9 mouse cellular contexts compared by ENCODE assay signal in the genomic region with DNA sequence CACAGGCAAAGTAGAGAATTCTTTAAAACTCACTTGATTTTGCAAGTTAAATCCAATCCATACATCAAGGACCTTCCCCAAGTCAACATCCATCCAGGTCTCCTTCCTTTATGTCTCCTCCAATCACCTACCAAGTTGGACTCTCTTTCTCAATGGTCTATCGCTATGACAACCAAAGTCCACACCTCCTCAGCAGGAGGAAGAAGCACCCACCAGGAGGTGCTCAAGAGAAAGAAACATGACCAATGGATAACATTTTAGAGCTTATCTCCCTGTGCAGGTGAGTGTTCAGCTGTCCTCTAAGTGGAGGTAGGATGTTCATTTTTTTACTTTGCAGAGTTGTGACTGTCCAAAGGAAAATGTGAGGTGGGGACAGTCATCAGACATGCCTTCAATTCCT.
A peak's percentile ranks its signal among the peaks of the same experiment; 100 is the strongest.
DNase-seq lines count a peak whose midpoint lies in the region; TF ChIP-seq lines count a peak whose summit lies in the region.
"Had no signal": no experiment of that assay in that cellular context is flagged by ENCODE, and none has a peak within 500 bp of the region (broad histone marks: within the 10 kb centered on the region; RNA-seq: fewer than 3 reads in every experiment).

No protein-coding gene starts in this region.

- H3K9me3 ChIP-seq in CH12.LX (replicated peaks; ENCODE audit: low read length), result no peaks in the 10 kb centered on the region
- H3K9me3 ChIP-seq: embryonic facial prominence, embryonic 15.5 days had no signal

- no peak for TF ChIP-seq CTCF in liver, adult 2 months (IDR thresholded peaks at IDR 0.05; ENCODE audit: low read depth, low read length)
- peak; percentile 20 to 51; a peak in 2 of 4 replicates for TF ChIP-seq CTCF in CH12.LX (conservative IDR thresholded peaks at IDR 0.05 in 1 of 2, IDR thresholded peaks at IDR 0.05 in 1 of 2; ENCODE audit: low read depth in 2 of 2, low read length in 2 of 2)
- no peak for TF ChIP-seq CTCF in thymus, adult 2 months (IDR thresholded peaks at IDR 0.05; ENCODE audit: borderline replicate concordance, control insufficient read depth, extremely low read depth, insufficient read depth, low read length, poor library complexity)

- TF ChIP-seq RAD21 in CH12.LX (IDR thresholded peaks at IDR 0.05; ENCODE audit: low read depth, low read length), result peak; percentile 50

- H3K4me1 ChIP-seq in liver, adult 2 months (ENCODE audit: control insufficient read depth, insufficient read depth, low read length), result no peaks in the 10 kb centered on the region
- no peaks in the 10 kb centered on the region for H3K4me1 ChIP-seq in CH12.LX (ENCODE audit: control insufficient read depth in 1 of 2, insufficient read depth in 2 of 2)
- H3K4me1 ChIP-seq in thymus, adult 2 months (replicated peaks; ENCODE audit: control insufficient read depth, insufficient read depth, low read length), result no peaks in the 10 kb centered on the region
- H3K4me1 ChIP-seq: embryonic facial prominence, embryonic 15.5 days had no signal

- 86% methylated on average over 1 of the region's 1 CpGs for WGBS in liver, adult 2 months
- WGBS in thymus, adult 2 months, result 59% methylated on average over 1 of the region's 1 CpGs

- no peak for TF ChIP-seq POLR2A in liver, adult 2 months (IDR thresholded peaks at IDR 0.05; ENCODE audit: extremely low read depth, insufficient read depth, low read length)
- TF ChIP-seq POLR2A in CH12.LX (IDR thresholded peaks at IDR 0.05; ENCODE audit: low read depth, low read length), result no peak
- TF ChIP-seq POLR2A in thymus, adult 2 months (IDR thresholded peaks at IDR 0.05; ENCODE audit: control insufficient read depth, extremely low read depth, insufficient read depth, low read length, poor library complexity), result no peak

- H3K4me2 ChIP-seq in CH12.LX (ENCODE audit: insufficient read depth, low read depth, poor library complexity, severe bottlenecking), result no peak overlapping the region
- H3K4me2 ChIP-seq: embryonic facial prominence, embryonic 15.5 days had no signal

- no peaks in the 10 kb centered on the region for H3K36me3 ChIP-seq in liver, adult 2 months (ENCODE audit: control insufficient read depth, insufficient read depth, low read length)
- H3K36me3 ChIP-seq in CH12.LX (replicated peaks in 1 of 2; ENCODE audit: control insufficient read depth in 1 of 2, insufficient read depth in 1 of 2, low read length in 1 of 2), result no peaks in the 10 kb centered on the region
- no peaks in the 10 kb centered on the region for H3K36me3 ChIP-seq in thymus, adult 2 months (ENCODE audit: control insufficient read depth, insufficient read depth, low read length)
- H3K36me3 ChIP-seq: embryonic facial prominence, embryonic 15.5 days had no signal

- H3K9ac ChIP-seq in liver, adult 2 months (ENCODE audit: low read depth, low read length), result no peak overlapping the region
- H3K9ac ChIP-seq in CH12.LX (ENCODE audit: insufficient read depth, low read depth), result no peak overlapping the region
- H3K9ac ChIP-seq: embryonic facial prominence, embryonic 15.5 days had no signal

- H3K4me3 ChIP-seq in liver, adult 2 months (ENCODE audit: insufficient read depth, low read depth, low read length), result no peak overlapping the region
- H3K4me3 ChIP-seq in CH12.LX (replicated peaks in 1 of 3; ENCODE audit: low read depth in 2 of 3, low read length in 2 of 3, poor library complexity in 1 of 3), result no peak overlapping the region
- H3K4me3 ChIP-seq in thymus, adult 2 months (ENCODE audit: control insufficient read depth, insufficient read depth, low read length), result no peak overlapping the region
- H3K4me3 ChIP-seq: embryonic facial prominence, embryonic 15.5 days had no signal

- TF ChIP-seq EP300 in CH12.LX (IDR thresholded peaks at IDR 0.05; ENCODE audit: low read length), result no peak

- peak; percentile 17 for DNase-seq in liver, adult 2 months (ENCODE audit: extremely low read depth, low read depth, low spot score)
- DNase-seq in liver (no peak), CH12.LX (ENCODE audit: extremely low read depth) (peak; percentile 63)
- peak; percentile 24 for DNase-seq in T-cell, adult 2 months (ENCODE audit: low spot score)
- DNase-seq in thymus, adult 2 months, result peak; percentile 37
- no peak for DNase-seq in adrenal gland, adult (ENCODE audit: inconsistent age in 2 of 2, low spot score in 1 of 2)
- DNase-seq in frontal cortex, postnatal 25 days (ENCODE audit: low spot score in 2 of 2), result no peak
- DNase-seq: left cerebral cortex, postnatal 4 days had no signal

- dilution Hi-C loops in CH12.LX (cut with MboI; ENCODE audit: extremely low pct_ligation_motif_present, extremely low pct_unique_long_range_greater_than_20kb, low sequenced_read_pairs), result no loop called here

- no peak overlapping the region for H3K27ac ChIP-seq in liver, adult 2 months (replicated peaks; ENCODE audit: insufficient read depth, low read depth, low read length)
- no peak overlapping the region for H3K27ac ChIP-seq in CH12.LX (ENCODE audit: insufficient read depth, low read depth)
- H3K27ac ChIP-seq in thymus, adult 2 months (ENCODE audit: control insufficient read depth, insufficient read depth, low read length), result no peak overlapping the region
- H3K27ac ChIP-seq: embryonic facial prominence, embryonic 15.5 days had no signal

- H3K27me3 ChIP-seq in liver, adult 2 months (ENCODE audit: control insufficient read depth, insufficient read depth, low read length), result no peaks in the 10 kb centered on the region
- no peaks in the 10 kb centered on the region for H3K27me3 ChIP-seq in CH12.LX (replicated peaks)
- no peaks in the 10 kb centered on the region for H3K27me3 ChIP-seq in thymus, adult 2 months (ENCODE audit: control insufficient read depth, insufficient read depth, low read length)
- H3K27me3 ChIP-seq: embryonic facial prominence, embryonic 15.5 days had no signal

- H3K79me2 ChIP-seq in liver, adult 2 months (ENCODE audit: control insufficient read depth, insufficient read depth, low read length), result no peaks in the 10 kb centered on the region
- H3K79me2 ChIP-seq in CH12.LX (replicated peaks; ENCODE audit: control insufficient read depth, extremely low read depth, insufficient read depth, poor library complexity, severe bottlenecking), result no peaks in the 10 kb centered on the region

- in situ Hi-C loops in CH12.LX (cut with MboI; ENCODE audit: low pct_ligation_motif_present, low pct_unique_long_range_greater_than_20kb, low sequenced_read_pairs), result no loop called here

TF ChIP-seq in CH12.LX, 34 proteins besides CTCF, POLR2A, EP300 and RAD21:
- peak; percentile 43; the same call in 1 of the 2 replicates for TF ChIP-seq SMC3 (IDR thresholded peaks at IDR 0.05; ENCODE audit: low read depth, low read length)
- TF ChIP-seq ELF1 (IDR thresholded peaks at IDR 0.05; ENCODE audit: low read depth, low read length), result no peak
TF ChIP-seq in CH12.LX: peak in this region for 1.

Comparison
In these comparisons a context has a peak if more than half of its experiments do, and no peak if none do; other contexts are left out.
1. DNase-seq: peak in liver, adult 2 months (single experiment), CH12.LX (single experiment), T-cell, adult 2 months (single experiment) and thymus, adult 2 months (single experiment); none in liver (single experiment), adrenal gland, adult (0 of 2) and frontal cortex, postnatal 25 days (0 of 2).
2. CTCF ChIP-seq: peak in CH12.LX (2 of 2); none in liver, adult 2 months (single experiment) and thymus, adult 2 months (single experiment).